ENCODE assay signal across 8 mouse cellular contexts in genomic region chr12:40248454-40249180, GRCm38 (mm10). TPM values are rescaled to one million over a fixed set of nuclear protein-coding genes. Genes with fewer than 3 reads are reported as not detected.
A peak's percentile ranks its signal among the peaks of the same experiment; 100 is the strongest.
DNase-seq lines count a peak whose midpoint lies in the region; ATAC-seq and TF ChIP-seq lines count a peak whose summit lies in the region.

Gene Ifrd1, minus strand, starts transcription at chr12:40248504.

- no peaks in the 10 kb centered on the region for H3K36me3 ChIP-seq in testis, adult 2 months (ENCODE audit: control insufficient read depth, insufficient read depth, low read length)
- H3K36me3 ChIP-seq in embryonic facial prominence, embryonic 14.5 days (ENCODE audit: control insufficient read depth, insufficient read depth, low read length), result no peaks in the 10 kb centered on the region
- no peaks in the 10 kb centered on the region for H3K36me3 ChIP-seq in heart, embryonic 15.5 days
- no peaks in the 10 kb centered on the region for H3K36me3 ChIP-seq in midbrain, embryonic 12.5 days

- no peak within 1 kb of the TSS for H3K27ac ChIP-seq in testis, adult 2 months (ENCODE audit: control insufficient read depth, insufficient read depth, low read depth, low read length)
- no peak within 1 kb of the TSS for H3K27ac ChIP-seq in embryonic facial prominence, embryonic 14.5 days (replicated peaks; ENCODE audit: low read depth, low read length)
- H3K27ac ChIP-seq in heart, embryonic 15.5 days, result peak within 1 kb of the TSS; percentile 37; the same call in 1 of the 2 replicates
- no peak within 1 kb of the TSS for H3K27ac ChIP-seq in midbrain, embryonic 12.5 days (replicated peaks)

- no peak within 1 kb of the TSS for H3K9ac ChIP-seq in embryonic facial prominence, embryonic 14.5 days (ENCODE audit: low read depth, low read length)
- no peak within 1 kb of the TSS for H3K9ac ChIP-seq in heart, embryonic 15.5 days
- H3K9ac ChIP-seq in midbrain, embryonic 12.5 days (replicated peaks), result no peak within 1 kb of the TSS

- TF ChIP-seq CTCF in testis, adult 2 months (IDR thresholded peaks at IDR 0.05; ENCODE audit: control insufficient read depth, insufficient read depth, insufficient replicate concordance, low read depth, low read length), result no peak

- no peak for DNase-seq in testis, postnatal 14 days (ENCODE audit: low spot score)
- DNase-seq in embryonic facial prominence, embryonic 14.5 days (ENCODE audit: low spot score), result no peak
- no peak for DNase-seq in left cerebral cortex, postnatal 25 days (ENCODE audit: low spot score in 2 of 2)
- DNase-seq in right cerebral cortex, postnatal 10 days (ENCODE audit: low spot score in 2 of 2), result no peak

- H3K27me3 ChIP-seq in testis, adult 2 months (ENCODE audit: control insufficient read depth, insufficient read depth, low read length), result no peaks in the 10 kb centered on the region
- no peaks in the 10 kb centered on the region for H3K27me3 ChIP-seq in embryonic facial prominence, embryonic 14.5 days (replicated peaks; ENCODE audit: control insufficient read depth, insufficient read depth, low read length)
- H3K27me3 ChIP-seq in heart, embryonic 15.5 days, result no peaks in the 10 kb centered on the region
- H3K27me3 ChIP-seq in midbrain, embryonic 12.5 days, result no peaks in the 10 kb centered on the region

- H3K4me1 ChIP-seq in testis, adult 2 months (ENCODE audit: control insufficient read depth, insufficient read depth, low read length), result no peaks in the 10 kb centered on the region
- 0 out of 2 replicates have a peak, but pooled peaks cover 5% of the 10 kb centered on the region for H3K4me1 ChIP-seq in embryonic facial prominence, embryonic 14.5 days (ENCODE audit: control insufficient read depth, insufficient read depth, low read length)
- peaks cover 17% of the 10 kb centered on the region for H3K4me1 ChIP-seq in heart, embryonic 15.5 days (replicated peaks)
- peaks cover 5% of the 10 kb centered on the region; the same call in 1 of the 2 replicates for H3K4me1 ChIP-seq in midbrain, embryonic 12.5 days

- no peaks in the 10 kb centered on the region for H3K9me3 ChIP-seq in embryonic facial prominence, embryonic 14.5 days (ENCODE audit: control insufficient read depth, low read length)
- H3K9me3 ChIP-seq in heart, embryonic 15.5 days (replicated peaks), result no peaks in the 10 kb centered on the region
- H3K9me3 ChIP-seq in midbrain, embryonic 12.5 days, result no peaks in the 10 kb centered on the region

- intact Hi-C loops in left cerebral cortex, postnatal 25 days (cut with DNase I), result no loop called here

- H3K4me2 ChIP-seq in embryonic facial prominence, embryonic 14.5 days (ENCODE audit: low read depth, low read length), result no peak within 1 kb of the TSS
- H3K4me2 ChIP-seq in heart, embryonic 15.5 days, result no peak within 1 kb of the TSS
- H3K4me2 ChIP-seq in midbrain, embryonic 12.5 days (replicated peaks), result no peak within 1 kb of the TSS

- H3K4me3 ChIP-seq in testis, adult 2 months (ENCODE audit: control insufficient read depth, low read depth, low read length), result no peak within 1 kb of the TSS
- H3K4me3 ChIP-seq in embryonic facial prominence, embryonic 14.5 days (ENCODE audit: low read depth, low read length), result no peak within 1 kb of the TSS
- no peak within 1 kb of the TSS for H3K4me3 ChIP-seq in heart, embryonic 15.5 days
- H3K4me3 ChIP-seq in midbrain, embryonic 12.5 days, result no peak within 1 kb of the TSS

- no peak for TF ChIP-seq POLR2A in testis, adult 2 months (IDR thresholded peaks at IDR 0.05; ENCODE audit: control insufficient read depth, low read depth, low read length)

- 70% methylated on average over 5 of the region's 5 CpGs for WGBS in embryonic facial prominence, embryonic 14.5 days
- 72% methylated on average over 5 of the region's 5 CpGs for WGBS in heart, embryonic 15.5 days
- 83% methylated on average over 5 of the region's 5 CpGs for WGBS in midbrain, embryonic 12.5 days

- ATAC-seq in embryonic facial prominence, embryonic 14.5 days (ENCODE audit: low read depth), result no peak
- ATAC-seq in heart, embryonic 15.5 days (replicated peaks; ENCODE audit: insufficient number of reproducible peaks, insufficient read depth, low FRiP score, low read depth), result no peak
- ATAC-seq in midbrain, embryonic 12.5 days (ENCODE audit: low FRiP score, low read depth), result no peak
- no peak for ATAC-seq in cerebellum, adult (ENCODE audit: insufficient number of reproducible peaks, low FRiP score, low TSS enrichment)

RNA-seq across cellular contexts. Expression of gene Ifrd1, which starts in this region (rescaled TPM):
- polyA plus RNA-seq in testis, adult 2 months (2012; rRNA removed), result 7.7 and 11.3 TPM in 2 replicates
- polyA plus RNA-seq in embryonic facial prominence, embryonic 14.5 days (2014; fragmentation: Nextera tagmentation; extraction: Ambion mirVana), result 115 and 127 TPM in 2 replicates
- polyA plus RNA-seq in heart, embryonic 15.5 days (2015; fragmentation: Nextera tagmentation; extraction: Ambion mirVana), result 85.8 and 86.3 TPM in 2 replicates
- 100 to 1,000 TPM; 110 TPM for total RNA-seq in left cerebral cortex, postnatal 25 days (2021)
- 178 and 182 TPM in 2 replicates for polyA plus RNA-seq in midbrain, embryonic 12.5 days (2016; fragmentation: Nextera tagmentation; extraction: Ambion mirVana)
